Mouse (Mus musculus) brain, embryonic 14.5 days (tissue): ENCODE measurements around the gene Gm20517.

Experiments
- CTCF ChIP-seq: fragments of 200-500 bp; IDR thresholded peaks from 2 replicates; pipeline ENCODE4 v1.5.1; 2012; ENCODE audit warnings: inconsistent platforms, mild to moderate bottlenecking, moderate library complexity, borderline replicate concordance; ENCODE audit not compliant: insufficient read depth, insufficient read length; ENCODE audit errors: extremely low read depth
- POLR2A ChIP-seq: fragments of 200-500 bp; IDR thresholded peaks from 2 replicates; pipeline ENCODE4 v1.6.1; 2012; ENCODE audit warnings: mild to moderate bottlenecking, inconsistent platforms, borderline replicate concordance; ENCODE audit not compliant: poor library complexity, insufficient read depth, insufficient read length, severe bottlenecking; ENCODE audit errors: extremely low read depth

DNA sequence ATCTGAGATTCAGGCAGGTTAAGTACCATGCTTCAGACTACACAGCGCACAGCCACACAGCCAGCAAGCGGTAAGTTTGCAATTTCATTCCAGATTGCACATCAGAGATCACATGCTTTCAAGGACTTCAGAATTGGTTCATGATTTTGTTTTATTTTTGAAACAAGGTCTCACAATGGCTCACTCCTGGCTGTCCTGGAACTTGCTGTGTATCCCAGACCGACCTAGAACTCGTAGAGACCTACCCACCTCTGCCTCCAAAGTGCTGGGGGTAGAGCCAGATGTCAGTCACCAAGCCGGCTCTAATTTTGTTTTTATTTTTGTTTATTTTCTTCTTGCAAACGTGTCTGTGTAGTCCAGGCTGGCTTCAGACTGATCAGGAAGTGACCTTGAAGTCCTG is 48.5 kb upstream of the Gm20517 start:
- TF ChIP-seq POLR2A (no peak), CTCF (no peak)
